In genomic region chr3:89349869-89350501, GRCm38 (mm10) we compare ENCODE assay signal across 8 mouse cellular contexts. TPM values are rescaled to one million over a fixed set of nuclear protein-coding genes. Genes with fewer than 3 reads are reported as not detected.
DNase-seq lines count a peak whose midpoint lies in the region; ATAC-seq lines count a peak whose summit lies in the region.

Adam15 (minus strand) TSS chr3:89349996.

- peak; percentile 93 for ATAC-seq in forebrain, embryonic 11.5 days (replicated peaks; ENCODE audit: low FRiP score)
- peak; percentile 84 for ATAC-seq in heart, embryonic 15.5 days (replicated peaks; ENCODE audit: insufficient number of reproducible peaks, insufficient read depth, low FRiP score, low read depth)
- peak; percentile 79 for ATAC-seq in liver, embryonic 13.5 days (ENCODE audit: low read depth)
- ATAC-seq in stomach, embryonic 14.5 days (ENCODE audit: insufficient number of reproducible peaks, insufficient read depth, low FRiP score, low read depth) = peak; percentile 83

- H3K4me2 ChIP-seq in forebrain, embryonic 11.5 days (ENCODE audit: low read depth, low read length, severe bottlenecking) = peak within 1 kb of the TSS; percentile 73
- H3K4me2 ChIP-seq in heart, embryonic 15.5 days = peak within 1 kb of the TSS; percentile 98
- H3K4me2 ChIP-seq in liver, embryonic 13.5 days = peak within 1 kb of the TSS; percentile 81
- H3K4me2 ChIP-seq in stomach, embryonic 14.5 days (replicated peaks; ENCODE audit: low read depth, low read length) = peak within 1 kb of the TSS; percentile 85

- peaks cover 8% of the 10 kb centered on the region for H3K4me1 ChIP-seq in forebrain, embryonic 11.5 days (replicated peaks; ENCODE audit: control insufficient read depth, insufficient read depth, low read length)
- H3K4me1 ChIP-seq in heart, embryonic 15.5 days (replicated peaks) = peaks cover 19% of the 10 kb centered on the region
- H3K4me1 ChIP-seq in liver, embryonic 13.5 days (replicated peaks) = peaks cover 30% of the 10 kb centered on the region
- H3K4me1 ChIP-seq in stomach, embryonic 14.5 days (ENCODE audit: control insufficient read depth, insufficient read depth, low read length) = peaks cover 10% of the 10 kb centered on the region; the same call in 1 of the 2 replicates

- no peaks in the 10 kb centered on the region for H3K9me3 ChIP-seq in forebrain, embryonic 11.5 days (ENCODE audit: control insufficient read depth, low read length)
- H3K9me3 ChIP-seq in heart, embryonic 15.5 days (replicated peaks) = no peaks in the 10 kb centered on the region
- H3K9me3 ChIP-seq in liver, embryonic 13.5 days (replicated peaks) = no peaks in the 10 kb centered on the region
- H3K9me3 ChIP-seq in stomach, embryonic 14.5 days (ENCODE audit: control insufficient read depth, low read depth, low read length) = no peaks in the 10 kb centered on the region

- DNase-seq in CD8-positive naive resting alpha-beta T cell, adult 2 months (ENCODE audit: low read depth in 2 of 2, low spot score in 2 of 2) = peak; percentile 73 to 85
- peak; percentile 73 for DNase-seq in c-Kit-positive CD71-negative TER-119-negative erythroid progenitor cells, embryonic 14.5 days (ENCODE audit: low read depth)
- peak; percentile 94 for DNase-seq in forebrain, embryonic 11.5 days (ENCODE audit: low spot score)
- DNase-seq in kidney, postnatal 25 days = peak; percentile 93
- peak; percentile 74 for DNase-seq in liver, embryonic 13.5 days
- peak; percentile 83 to 86 for DNase-seq in natural killer cell, adult 2 months (ENCODE audit: low spot score in 2 of 2)

- H3K27me3 ChIP-seq in forebrain, embryonic 11.5 days (ENCODE audit: control insufficient read depth, insufficient read depth, low read length) = 0 out of 2 replicates have a peak, but pooled peaks cover 4% of the 10 kb centered on the region
- H3K27me3 ChIP-seq in heart, embryonic 15.5 days = peaks cover 33% of the 10 kb centered on the region
- peaks cover 72% of the 10 kb centered on the region for H3K27me3 ChIP-seq in liver, embryonic 13.5 days
- no peaks in the 10 kb centered on the region for H3K27me3 ChIP-seq in stomach, embryonic 14.5 days (ENCODE audit: control insufficient read depth, insufficient read depth, low read length)

- peak within 1 kb of the TSS; percentile 49 for H3K4me3 ChIP-seq in forebrain, embryonic 11.5 days (ENCODE audit: low read depth, low read length)
- peak within 1 kb of the TSS; percentile 77 for H3K4me3 ChIP-seq in heart, embryonic 15.5 days
- peak within 1 kb of the TSS; percentile 61 for H3K4me3 ChIP-seq in liver, embryonic 13.5 days (replicated peaks)
- H3K4me3 ChIP-seq in stomach, embryonic 14.5 days (ENCODE audit: low read depth, low read length) = peak within 1 kb of the TSS; percentile 54

- H3K36me3 ChIP-seq in forebrain, embryonic 11.5 days (ENCODE audit: control insufficient read depth, insufficient read depth, low read length) = no peaks in the 10 kb centered on the region
- H3K36me3 ChIP-seq in heart, embryonic 15.5 days = no peaks in the 10 kb centered on the region
- no peaks in the 10 kb centered on the region for H3K36me3 ChIP-seq in liver, embryonic 13.5 days
- H3K36me3 ChIP-seq in stomach, embryonic 14.5 days (ENCODE audit: control insufficient read depth, insufficient read depth, low read length) = no peaks in the 10 kb centered on the region

- WGBS in forebrain, embryonic 11.5 days = 1% methylated on average over 55 of the region's 59 CpGs
- under 1% methylated on average over 59 of the region's 59 CpGs for WGBS in heart, embryonic 15.5 days
- WGBS in liver, embryonic 13.5 days (ENCODE audit: insufficient replicate concordance) = under 1% methylated on average over 59 of the region's 59 CpGs
- under 1% methylated on average over 59 of the region's 59 CpGs for WGBS in stomach, embryonic 14.5 days

- peak within 1 kb of the TSS; percentile 67 for H3K9ac ChIP-seq in forebrain, embryonic 11.5 days (ENCODE audit: low read length)
- peak within 1 kb of the TSS; percentile 67 for H3K9ac ChIP-seq in heart, embryonic 15.5 days
- peak within 1 kb of the TSS; percentile 45; the same call in 1 of the 2 replicates for H3K9ac ChIP-seq in liver, embryonic 13.5 days
- H3K9ac ChIP-seq in stomach, embryonic 14.5 days (replicated peaks; ENCODE audit: low read depth, low read length) = peak within 1 kb of the TSS; percentile 31

- no peak within 1 kb of the TSS for H3K27ac ChIP-seq in forebrain, embryonic 11.5 days (ENCODE audit: low read depth, low read length)
- H3K27ac ChIP-seq in heart, embryonic 15.5 days = peak within 1 kb of the TSS; percentile 63
- no peak within 1 kb of the TSS for H3K27ac ChIP-seq in liver, embryonic 13.5 days
- 0 out of 2 replicates have a peak within 1 kb of the TSS, but pooled peaks have one; percentile 2 for H3K27ac ChIP-seq in stomach, embryonic 14.5 days (ENCODE audit: low read length)

RNA-seq across cellular contexts. Expression of gene Adam15, which starts in this region (rescaled TPM):
- polyA plus RNA-seq in forebrain, embryonic 11.5 days (2014; fragmentation: Nextera tagmentation; extraction: Ambion mirVana) = 27.9 and 28.4 TPM in 2 replicates
- 59.8 and 71.2 TPM in 2 replicates for polyA plus RNA-seq in heart, embryonic 15.5 days (2015; fragmentation: Nextera tagmentation; extraction: Ambion mirVana)
- polyA plus RNA-seq in liver, embryonic 13.5 days (2015; fragmentation: Nextera tagmentation; extraction: Ambion mirVana) = 9.5 and 9.6 TPM in 2 replicates
- polyA plus RNA-seq in stomach, embryonic 14.5 days (2014; fragmentation: Nextera tagmentation; extraction: Ambion mirVana) = 27.9 and 28.5 TPM in 2 replicates

Comparison
In these comparisons a context has a peak if more than half of its experiments do, and no peak if none do; other contexts are left out.
1. H3K27ac ChIP-seq: peak in heart, embryonic 15.5 days (single experiment) and stomach, embryonic 14.5 days (single experiment); none in forebrain, embryonic 11.5 days (single experiment) and liver, embryonic 13.5 days (single experiment).
2. Peak in every context shown above with its lines, with median percentiles within 50 percentile points of each other: DNase-seq, ATAC-seq, H3K4me2 ChIP-seq, H3K4me3 ChIP-seq and H3K9ac ChIP-seq.